ENCODE assay signal across 8 mouse cellular contexts in genomic region chr12:17666616-17667015, GRCm38 (mm10). TPM values are rescaled to one million over a fixed set of nuclear protein-coding genes. Genes with fewer than 3 reads are reported as not detected.
DNase-seq lines count a peak whose midpoint lies in the region; ATAC-seq and TF ChIP-seq lines count a peak whose summit lies in the region.

No protein-coding gene starts in this region.

- whole genome bisulfite sequencing in small intestine, adult 2 months, result 83% methylated on average over 2 of the region's 2 CpGs

- H3K27ac ChIP-seq in small intestine, adult 2 months (ENCODE audit: insufficient read depth, low read depth, low read length), result no peak overlapping the region

- peak; percentile 30; the same call in 1 of the 2 replicates for TF ChIP-seq CTCF in small intestine, adult 2 months (IDR thresholded peaks at IDR 0.05; ENCODE audit: extremely low read depth, insufficient read length, insufficient replicate concordance, low read depth, low read length)

- no peak for TF ChIP-seq POLR2A in small intestine, adult 2 months (IDR thresholded peaks at IDR 0.05; ENCODE audit: low read depth, low read length)

- peaks cover 14% of the 10 kb centered on the region; the same call in 1 of the 2 replicates for H3K4me1 ChIP-seq in small intestine, adult 2 months (ENCODE audit: control insufficient read depth, insufficient read depth, insufficient read length, low read length)

- no peak overlapping the region for H3K4me3 ChIP-seq in small intestine, adult 2 months (ENCODE audit: low read depth, low read length)

- H3K36me3 ChIP-seq in small intestine, adult 2 months (ENCODE audit: control insufficient read depth, insufficient read depth, low read length), result no peaks in the 10 kb centered on the region

- DNase-seq in right cerebral cortex, postnatal 14 days, result peak; percentile 14
- DNase-seq in right cerebral cortex, postnatal 25 days, result no peak
- DNase-seq in kidney, postnatal 14 days, result peak; percentile 46
- DNase-seq in urinary bladder, adult 18-20 months (ENCODE audit: low spot score in 2 of 2), result no peak
- DNase-seq in cerebellum, adult 9-11 months, result no peak
- no peak for DNase-seq in embryo, embryonic 10 days (ENCODE audit: low spot score)

- H3K27me3 ChIP-seq in small intestine, adult 2 months (ENCODE audit: control insufficient read depth, insufficient read depth, low read length), result no peaks in the 10 kb centered on the region

- ATAC-seq in common myeloid progenitor, adult 5-6 weeks (replicated peaks; ENCODE audit: low read depth, poor library complexity, severe bottlenecking), result peak; percentile 92

RNA-seq across cellular contexts. Expression of gene Hpcal1, which starts 24.0 kb away (rescaled TPM):
- total RNA-seq in common myeloid progenitor, adult 5-6 weeks (2017), result 14.7 and 14.8 TPM in 2 replicates
- 35.9 and 63.4 TPM in 2 replicates for polyA plus RNA-seq in small intestine, adult 2 months (2012; rRNA removed)

Comparison
In these comparisons a context has a peak if more than half of its experiments do, and no peak if none do; other contexts are left out.
1. DNase-seq: peak in right cerebral cortex, postnatal 14 days (single experiment) and kidney, postnatal 14 days (single experiment); none in right cerebral cortex, postnatal 25 days (single experiment), urinary bladder, adult 18-20 months (0 of 2), cerebellum, adult 9-11 months (single experiment) and embryo, embryonic 10 days (single experiment).